Mouse (Mus musculus): ENCODE data around the gene Olfr186.

GRCm38 (mm10) chr16:59077905-59078304 is 47.8 kb upstream of the Olfr186 start, which contains the start of gene Olfr190:
- TF ChIP-seq CTCF (IDR thresholded peaks at IDR 0.05; ENCODE audit: low read depth): no peak
- TF ChIP-seq EP300 (IDR thresholded peaks at IDR 0.05; ENCODE audit: low read depth): no peak
